ENCODE assay signal across 13 mouse cellular contexts in genomic region chr5:115525943-115526342, GRCm38 (mm10). TPM values are rescaled to one million over a fixed set of nuclear protein-coding genes. Genes with fewer than 3 reads are reported as not detected.
DNase-seq lines count a peak whose midpoint lies in the region; ATAC-seq lines count a peak whose summit lies in the region.
"Had no signal": no experiment of that assay in that cellular context is flagged by ENCODE, and none has a peak within 500 bp of the region (broad histone marks: within the 10 kb centered on the region; RNA-seq: fewer than 3 reads in every experiment).

No protein-coding gene starts in this region.

- H3K4me2 ChIP-seq in forebrain, embryonic 14.5 days (ENCODE audit: low read length): no peak overlapping the region
- H3K4me2 ChIP-seq: forebrain, embryonic 13.5 days had no signal

- H3K9me3 ChIP-seq in forebrain, embryonic 10.5 days: no peaks in the 10 kb centered on the region
- H3K9me3 ChIP-seq in forebrain, embryonic 14.5 days (replicated peaks; ENCODE audit: control insufficient read depth, low read length): no peaks in the 10 kb centered on the region
- H3K9me3 ChIP-seq in embryonic facial prominence, embryonic 10.5 days: no peaks in the 10 kb centered on the region
- H3K9me3 ChIP-seq: forebrain, embryonic 13.5 days had no signal

- H3K27me3 ChIP-seq in forebrain, embryonic 10.5 days (ENCODE audit: poor library complexity, severe bottlenecking): no peaks in the 10 kb centered on the region
- no peaks in the 10 kb centered on the region for H3K27me3 ChIP-seq in forebrain, embryonic 14.5 days (replicated peaks; ENCODE audit: control insufficient read depth, insufficient read depth, low read length)
- no peaks in the 10 kb centered on the region for H3K27me3 ChIP-seq in embryonic facial prominence, embryonic 10.5 days (replicated peaks; ENCODE audit: low read depth, poor library complexity, severe bottlenecking)
- H3K27me3 ChIP-seq: forebrain, embryonic 13.5 days had no signal

- H3K27ac ChIP-seq in forebrain, embryonic 10.5 days: peak overlapping the region; percentile 56
- no peak overlapping the region for H3K27ac ChIP-seq in forebrain, embryonic 14.5 days (ENCODE audit: low read depth, low read length)
- H3K27ac ChIP-seq in embryonic facial prominence, embryonic 10.5 days (replicated peaks): peak overlapping the region; percentile 85
- H3K27ac ChIP-seq: forebrain, embryonic 13.5 days had no signal

- no peak for ATAC-seq in forebrain, embryonic 14.5 days
- no peak for ATAC-seq in erythroid progenitor cell, adult 5-6 weeks (replicated peaks; ENCODE audit: low FRiP score, poor library complexity, severe bottlenecking)
- ATAC-seq: forebrain, embryonic 13.5 days had no signal

- H3K4me3 ChIP-seq in forebrain, embryonic 10.5 days: no peak overlapping the region
- no peak overlapping the region for H3K4me3 ChIP-seq in forebrain, embryonic 14.5 days (ENCODE audit: low read depth, low read length)
- H3K4me3 ChIP-seq in embryonic facial prominence, embryonic 10.5 days: 0 out of 2 replicates have a peak overlapping the region, but pooled peaks have one; percentile 11
- H3K4me3 ChIP-seq: forebrain, embryonic 13.5 days had no signal

- no peak overlapping the region for H3K9ac ChIP-seq in forebrain, embryonic 14.5 days (ENCODE audit: low read length)
- H3K9ac ChIP-seq: forebrain, embryonic 13.5 days had no signal

- DNase-seq in forebrain, embryonic 10.5 days (ENCODE audit: extremely low spot score, low spot score): no peak
- no peak for DNase-seq in forebrain, embryonic 14.5 days (ENCODE audit: low spot score)
- peak; percentile 66 for DNase-seq in kidney, adult 9 months
- DNase-seq in kidney, postnatal 14 days: no peak
- DNase-seq in embryonic facial prominence, embryonic 10.5 days (ENCODE audit: low spot score): peak; percentile 45
- DNase-seq in kidney, postnatal 10 days: peak; percentile 60
- DNase-seq in thymus, postnatal 0 days (ENCODE audit: low spot score): no peak
- DNase-seq: adrenal gland, postnatal 10 days; B cell, adult 2 months had no signal

- 0 out of 2 replicates have a peak, but pooled peaks cover 3% of the 10 kb centered on the region for H3K36me3 ChIP-seq in forebrain, embryonic 10.5 days (replicated peaks)
- no peaks in the 10 kb centered on the region for H3K36me3 ChIP-seq in forebrain, embryonic 14.5 days (ENCODE audit: control insufficient read depth, insufficient read depth, low read length)
- peaks cover 7% of the 10 kb centered on the region; the same call in 1 of the 2 replicates for H3K36me3 ChIP-seq in embryonic facial prominence, embryonic 10.5 days (replicated peaks)

- WGBS in forebrain, embryonic 10.5 days: 83% methylated on average over 9 of the region's 9 CpGs
- 75% methylated on average over 9 of the region's 9 CpGs for WGBS in forebrain, embryonic 14.5 days
- 75% methylated on average over 9 of the region's 9 CpGs for WGBS in embryonic facial prominence, embryonic 10.5 days

- peaks cover 91% of the 10 kb centered on the region for H3K4me1 ChIP-seq in forebrain, embryonic 10.5 days
- H3K4me1 ChIP-seq in forebrain, embryonic 14.5 days (ENCODE audit: control insufficient read depth, insufficient read depth, low read length): no peaks in the 10 kb centered on the region; the same call in 1 of the 2 replicates
- peaks cover 88% of the 10 kb centered on the region for H3K4me1 ChIP-seq in embryonic facial prominence, embryonic 10.5 days

RNA-seq across cellular contexts. Expression of gene Pxn, which starts 19.5 kb away (rescaled TPM):
- 34.3 and 35.8 TPM in 2 replicates for polyA plus RNA-seq in forebrain, embryonic 10.5 days (2016; fragmentation: Nextera tagmentation; extraction: Ambion mirVana)
- polyA plus RNA-seq in forebrain, embryonic 14.5 days (2014; fragmentation: Nextera tagmentation; extraction: Ambion mirVana): 7.5 and 9.8 TPM in 2 replicates
- polyA plus RNA-seq in embryonic facial prominence, embryonic 10.5 days (2016; fragmentation: Nextera tagmentation; extraction: Ambion mirVana): 50.3 and 50.6 TPM in 2 replicates
- 40.2 and 44.8 TPM in 2 replicates for polyA plus RNA-seq in thymus, postnatal 0 days (2015; fragmentation: Nextera tagmentation; extraction: Ambion mirVana)
- 18.9 and 24.5 TPM in 2 replicates for total RNA-seq in erythroid progenitor cell, adult 5-6 weeks (2015; ENCODE audit: low replicate concordance)
- 11.1 and 21.2 TPM in 2 replicates for total RNA-seq in erythroid progenitor cell, adult 5-6 weeks (2017; ENCODE audit: low replicate concordance)

RNA-seq across cellular contexts. Expression of gene Rplp0, which starts 33.3 kb away (rescaled TPM):
- polyA plus RNA-seq in forebrain, embryonic 10.5 days (2016; fragmentation: Nextera tagmentation; extraction: Ambion mirVana): 1,454 and 1,463 TPM in 2 replicates
- polyA plus RNA-seq in forebrain, embryonic 14.5 days (2014; fragmentation: Nextera tagmentation; extraction: Ambion mirVana): 1,112 and 1,434 TPM in 2 replicates
- 1,413 and 1,489 TPM in 2 replicates for polyA plus RNA-seq in embryonic facial prominence, embryonic 10.5 days (2016; fragmentation: Nextera tagmentation; extraction: Ambion mirVana)
- 1,964 and 2,053 TPM in 2 replicates for polyA plus RNA-seq in thymus, postnatal 0 days (2015; fragmentation: Nextera tagmentation; extraction: Ambion mirVana)
- 1,000 and 1,025 TPM in 2 replicates for total RNA-seq in erythroid progenitor cell, adult 5-6 weeks (2015; ENCODE audit: low replicate concordance)
- 380 and 735 TPM in 2 replicates for total RNA-seq in erythroid progenitor cell, adult 5-6 weeks (2017; ENCODE audit: low replicate concordance)

RNA-seq across cellular contexts. Expression of gene Gcn1l1, which starts 39.1 kb away (rescaled TPM):
- 64.9 and 66.1 TPM in 2 replicates for polyA plus RNA-seq in forebrain, embryonic 10.5 days (2016; fragmentation: Nextera tagmentation; extraction: Ambion mirVana)
- 29.2 and 41.2 TPM in 2 replicates for polyA plus RNA-seq in forebrain, embryonic 14.5 days (2014; fragmentation: Nextera tagmentation; extraction: Ambion mirVana)
- 65.0 and 65.1 TPM in 2 replicates for polyA plus RNA-seq in embryonic facial prominence, embryonic 10.5 days (2016; fragmentation: Nextera tagmentation; extraction: Ambion mirVana)
- polyA plus RNA-seq in thymus, postnatal 0 days (2015; fragmentation: Nextera tagmentation; extraction: Ambion mirVana): 19.9 and 21.5 TPM in 2 replicates
- 9.4 and 17.6 TPM in 2 replicates for total RNA-seq in erythroid progenitor cell, adult 5-6 weeks (2015; ENCODE audit: low replicate concordance)
- 13.7 and 14.1 TPM in 2 replicates for total RNA-seq in erythroid progenitor cell, adult 5-6 weeks (2017; ENCODE audit: low replicate concordance)

RNA-seq across cellular contexts. Expression of gene Sirt4, which starts 41.4 kb away (rescaled TPM):
- polyA plus RNA-seq in forebrain, embryonic 10.5 days (2016; fragmentation: Nextera tagmentation; extraction: Ambion mirVana): 13.1 and 13.9 TPM in 2 replicates
- 19.5 and 24.3 TPM in 2 replicates for polyA plus RNA-seq in forebrain, embryonic 14.5 days (2014; fragmentation: Nextera tagmentation; extraction: Ambion mirVana)
- 14.5 and 16.0 TPM in 2 replicates for polyA plus RNA-seq in embryonic facial prominence, embryonic 10.5 days (2016; fragmentation: Nextera tagmentation; extraction: Ambion mirVana)
- polyA plus RNA-seq in thymus, postnatal 0 days (2015; fragmentation: Nextera tagmentation; extraction: Ambion mirVana): 17.0 and 17.3 TPM in 2 replicates
- 1.8 TPM in 1 of 2 replicates, not detected in the other for total RNA-seq in erythroid progenitor cell, adult 5-6 weeks (2015; ENCODE audit: low replicate concordance)
- 3.3 TPM in 1 of 2 replicates, not detected in the other for total RNA-seq in erythroid progenitor cell, adult 5-6 weeks (2017; ENCODE audit: low replicate concordance)

RNA-seq across cellular contexts. Expression of gene Pla2g1b, which starts 59.9 kb away (rescaled TPM):
- polyA plus RNA-seq in forebrain, embryonic 10.5 days (2016; fragmentation: Nextera tagmentation; extraction: Ambion mirVana): not detected in 2 replicates
- polyA plus RNA-seq in forebrain, embryonic 14.5 days (2014; fragmentation: Nextera tagmentation; extraction: Ambion mirVana): not detected in 2 replicates
- not detected in 2 replicates for polyA plus RNA-seq in embryonic facial prominence, embryonic 10.5 days (2016; fragmentation: Nextera tagmentation; extraction: Ambion mirVana)
- 0.99 TPM in 2 replicates for polyA plus RNA-seq in thymus, postnatal 0 days (2015; fragmentation: Nextera tagmentation; extraction: Ambion mirVana)
- total RNA-seq in erythroid progenitor cell, adult 5-6 weeks (2015; ENCODE audit: low replicate concordance): not detected in 2 replicates
- total RNA-seq in erythroid progenitor cell, adult 5-6 weeks (2017; ENCODE audit: low replicate concordance): not detected in 2 replicates
- total RNA-seq: adrenal gland, postnatal 10 days; hematopoietic stem cell, adult 5-6 weeks had no signal
- polyA plus RNA-seq: forebrain, embryonic 13.5 days; liver, embryonic 16.5 days had no signal

Comparison
In these comparisons a context has a peak if more than half of its experiments do, and no peak if none do; other contexts are left out.
1. DNase-seq: peak in kidney, adult 9 months (single experiment), embryonic facial prominence, embryonic 10.5 days (single experiment) and kidney, postnatal 10 days (single experiment); none in forebrain, embryonic 10.5 days (single experiment), forebrain, embryonic 14.5 days (single experiment), kidney, postnatal 14 days (single experiment) and thymus, postnatal 0 days (single experiment).